Mouse (Mus musculus): ENCODE results near the gene Zcchc8.

GRCm38 (mm10) chr5:123696244-123696643, 24.7 kb downstream of the Zcchc8 start:
- TF ChIP-seq POLR2A (IDR thresholded peaks at IDR 0.05; ENCODE audit: low read depth, low read length), result no peak
- TF ChIP-seq CTCF (conservative IDR thresholded peaks at IDR 0.05; ENCODE audit: insufficient read depth, insufficient read length, low read depth, low read length), result no peak
